Mouse (Mus musculus) kidney, adult 9 months (tissue): Measurements from ENCODE around the gene Gm10959.

Experiments used
- DNase-seq: peaks from one replicate; pipeline ENCODE4 v3.0.0; 2022

The Gm10959 gene

DNA sequence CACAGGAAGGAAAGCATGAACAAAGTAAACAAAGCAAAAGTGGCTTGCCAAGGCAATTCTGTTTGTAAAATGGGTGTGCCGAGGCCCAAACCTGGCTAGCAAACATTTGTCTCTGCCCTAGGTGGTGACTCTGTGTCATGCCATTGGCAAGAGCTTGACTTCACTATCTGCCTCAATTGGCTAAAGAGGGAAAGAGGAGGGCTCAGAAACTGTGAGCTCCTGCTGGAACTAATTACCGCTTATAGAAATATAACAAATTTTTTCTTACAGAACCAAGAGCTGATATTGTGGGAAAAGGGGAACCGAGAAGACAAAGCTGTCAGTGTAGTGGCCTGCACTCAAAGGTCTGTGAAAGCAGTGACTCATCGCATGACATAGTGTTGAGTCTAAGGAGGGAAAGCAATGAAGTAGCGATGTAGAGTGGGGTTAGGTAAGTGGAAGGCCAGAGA is 30.8 kb downstream of the Gm10959 start:
- DNase-seq = no peak

DNA sequence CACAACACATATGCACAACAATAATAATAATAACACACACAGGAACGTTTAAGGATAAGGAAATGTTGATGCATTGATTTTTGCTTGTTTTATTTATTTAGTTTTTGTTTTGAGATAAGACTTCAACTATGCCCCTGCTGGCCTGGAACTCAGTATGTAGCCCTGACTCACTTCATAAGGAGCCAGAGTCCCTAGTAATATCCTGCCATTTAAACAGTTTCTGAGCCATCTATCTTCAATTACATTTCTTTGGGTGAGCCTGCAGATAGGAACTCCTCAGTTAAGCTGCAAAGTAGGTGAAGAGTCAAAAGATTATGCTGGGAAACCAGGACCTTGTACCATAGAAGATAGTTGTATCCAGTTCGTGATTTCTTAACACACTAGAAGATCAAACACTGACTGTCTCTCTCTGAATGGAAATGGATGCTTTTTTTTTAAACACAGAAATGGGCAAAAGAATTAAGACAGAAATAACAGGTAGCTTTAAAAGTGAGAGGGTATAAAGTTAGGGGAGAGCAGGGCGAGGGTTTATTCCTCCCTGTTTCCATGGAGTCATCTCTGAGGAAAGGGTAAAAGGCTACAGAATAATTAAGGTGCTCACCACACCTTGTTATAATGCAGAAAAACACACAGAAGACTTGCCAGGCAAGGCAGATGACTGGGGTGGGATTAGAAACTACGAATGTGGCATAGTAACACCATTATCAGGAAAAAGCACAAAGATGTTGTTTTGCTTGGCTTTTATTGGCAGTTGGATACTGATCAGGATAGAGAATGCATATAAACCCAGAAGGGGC is 31.5 kb downstream of the Gm10959 start:
- no peak for DNase-seq

DNA sequence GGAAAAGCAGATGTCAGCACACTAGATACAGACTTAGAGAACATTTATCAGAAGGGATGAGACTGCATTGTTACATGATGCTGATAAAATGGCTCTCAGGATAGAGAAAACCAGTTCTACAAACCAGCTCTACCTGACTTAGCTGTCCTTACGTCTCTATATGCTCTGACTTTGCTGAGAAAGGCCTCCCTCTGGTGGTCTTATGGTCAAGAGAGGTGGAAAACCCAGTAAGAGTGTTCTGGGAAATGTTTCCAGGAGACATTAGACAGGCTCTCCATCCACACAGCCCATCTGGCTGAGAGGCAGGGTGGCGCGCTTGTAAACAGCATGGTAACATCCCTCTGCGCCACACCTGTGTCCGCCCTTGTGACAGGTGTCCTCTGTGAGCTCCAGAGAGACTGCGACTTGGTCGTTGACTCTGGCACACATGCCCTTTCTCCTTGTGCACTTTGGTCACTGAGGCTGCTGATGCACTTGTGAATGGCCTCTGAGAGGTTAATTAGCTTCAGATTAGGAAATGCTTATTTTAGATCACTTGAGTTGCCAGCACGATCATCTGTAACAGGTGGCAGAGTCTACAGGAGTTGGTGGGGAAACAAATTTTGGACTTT is 40.4 kb downstream of the Gm10959 start:
- DNase-seq = no peak

DNA sequence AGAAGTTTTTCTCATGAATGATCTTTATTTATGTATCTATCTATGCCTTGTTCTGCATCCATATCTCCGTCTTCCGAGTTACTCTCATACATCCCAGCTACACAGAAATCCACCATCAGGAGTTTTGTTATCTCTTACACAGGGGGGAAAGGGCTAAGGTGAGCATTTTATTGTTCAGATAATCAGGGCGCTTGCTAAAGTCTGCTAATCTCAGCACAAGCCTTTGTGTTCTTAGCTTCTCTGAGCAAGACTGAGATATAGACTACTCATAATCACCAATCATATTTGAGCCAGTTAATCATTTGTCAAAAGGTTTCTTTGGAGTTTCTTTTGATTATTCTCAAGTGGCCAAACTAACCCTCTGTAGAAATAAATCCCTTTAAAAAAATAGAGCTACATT is 41.6 kb downstream of the Gm10959 start:
- DNase-seq = no peak

DNA sequence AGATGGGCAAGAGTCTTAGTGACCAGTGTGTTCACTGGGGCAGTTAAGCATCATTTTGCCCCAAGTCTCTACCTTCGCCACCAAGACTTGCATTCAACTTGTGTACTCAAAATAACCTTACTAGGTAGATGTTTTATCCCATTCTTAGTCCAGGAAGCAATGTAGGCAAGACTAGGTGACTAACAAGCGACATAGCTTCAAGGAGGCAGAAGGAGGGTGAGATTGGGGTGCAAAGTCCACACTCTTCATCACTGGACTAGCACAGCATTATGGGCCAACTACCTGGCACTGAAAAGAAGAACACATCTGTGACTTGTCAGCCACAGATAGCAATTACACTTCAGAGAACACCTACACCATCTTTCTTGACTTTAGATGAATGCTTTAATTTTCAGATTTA is 42.3 kb downstream of the Gm10959 start:
- DNase-seq = no peak

DNA sequence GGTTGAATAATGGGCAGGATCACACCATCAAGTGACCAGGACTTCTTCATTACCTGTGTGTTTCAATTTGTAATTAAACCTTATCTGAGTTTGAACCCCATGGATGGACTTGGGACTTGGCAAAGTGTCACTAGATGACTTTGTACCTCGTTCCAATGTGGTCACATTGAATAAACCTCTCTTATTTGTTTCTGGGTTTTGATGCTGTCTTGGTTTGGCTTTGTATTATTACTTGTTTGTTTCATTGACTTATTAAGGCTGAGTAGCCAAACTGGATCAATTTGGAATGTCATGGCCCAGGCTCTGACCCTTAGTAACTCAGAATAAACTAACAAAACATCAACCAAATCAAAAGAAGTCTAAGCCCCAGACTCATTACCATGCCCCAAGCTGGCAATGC is 47.6 kb downstream of the Gm10959 start:
- DNase-seq = no peak

DNA sequence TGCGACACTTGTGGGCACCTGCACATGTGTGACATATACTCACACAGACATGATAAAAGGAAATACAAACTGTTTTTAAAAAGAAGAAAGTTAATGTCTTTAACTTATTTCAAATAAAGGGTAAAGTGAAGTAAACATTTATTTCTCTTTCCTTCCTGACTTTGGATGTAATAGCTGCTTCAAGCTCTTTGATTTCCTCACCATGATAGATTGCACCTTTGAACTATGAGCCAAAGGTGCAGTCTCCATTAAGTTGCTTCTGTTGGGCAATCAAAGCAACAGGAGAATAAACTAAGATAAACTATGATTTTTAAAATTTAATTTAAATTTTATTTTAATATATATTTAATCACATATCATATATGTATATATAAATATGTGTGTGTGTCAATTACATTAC is 50.9 kb downstream of the Gm10959 start:
- DNase-seq = no peak

DNA sequence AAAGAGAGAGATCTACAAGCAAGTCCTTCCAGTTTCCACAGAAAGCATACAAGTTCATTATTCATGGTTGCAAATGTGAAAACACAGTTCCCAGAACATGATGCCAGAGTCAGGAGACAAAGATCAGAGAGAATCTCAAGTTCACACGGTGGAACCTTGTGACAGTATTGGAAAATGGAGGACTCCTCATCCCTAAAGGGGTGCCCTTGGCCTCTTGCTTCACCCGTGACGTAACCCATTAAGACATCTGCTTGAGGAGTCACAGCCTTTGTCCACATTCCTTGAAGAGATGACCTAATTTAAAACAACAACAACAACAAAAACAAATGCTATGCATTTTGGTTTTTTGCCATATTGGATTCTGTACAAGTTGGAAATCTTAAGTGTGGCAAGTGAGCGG is 54.1 kb downstream of the Gm10959 start:
- no peak for DNase-seq
